Comparison of ENCODE assay signal across 9 mouse cellular contexts in genomic region chr4:150073102-150073473, GRCm38 (mm10). TPM values are rescaled to one million over a fixed set of nuclear protein-coding genes. Genes with fewer than 3 reads are reported as not detected.
A peak's percentile ranks its signal among the peaks of the same experiment; 100 is the strongest.
DNase-seq lines count a peak whose midpoint lies in the region; ATAC-seq and TF ChIP-seq lines count a peak whose summit lies in the region.
"Had no signal": no experiment of that assay in that cellular context is flagged by ENCODE, and none has a peak within 500 bp of the region (broad histone marks: within the 10 kb centered on the region; RNA-seq: fewer than 3 reads in every experiment).

No protein-coding gene starts in this region.

- no peaks in the 10 kb centered on the region for H3K9me3 ChIP-seq in neural tube, embryonic 15.5 days (replicated peaks)
- H3K9me3 ChIP-seq in intestine, embryonic 15.5 days = no peaks in the 10 kb centered on the region
- H3K9me3 ChIP-seq in neural tube, embryonic 11.5 days (ENCODE audit: control insufficient read depth, low read length) = no peaks in the 10 kb centered on the region
- H3K9me3 ChIP-seq: limb, embryonic 13.5 days had no signal

- peak; percentile 73 for DNase-seq in gastrocnemius, adult 2 months
- no peak for DNase-seq in gastrocnemius, adult 8-10 months (ENCODE audit: low spot score in 2 of 2)
- DNase-seq in neural tube, embryonic 10.5 days (ENCODE audit: extremely low spot score, low spot score) = peak; percentile 54
- peak; percentile 9 for DNase-seq in c-Kit-negative CD71-positive TER-119-positive erythroid progenitor cells, embryonic 14.5 days (ENCODE audit: low read depth, low spot score)
- DNase-seq in neural tube, embryonic 11.5 days (ENCODE audit: low spot score) = peak; percentile 41
- no peak for DNase-seq in right cerebral cortex, adult 2 months (ENCODE audit: low spot score in 2 of 2)

- H3K27me3 ChIP-seq in neural tube, embryonic 15.5 days (replicated peaks) = no peaks in the 10 kb centered on the region
- no peaks in the 10 kb centered on the region for H3K27me3 ChIP-seq in intestine, embryonic 15.5 days (replicated peaks)
- no peaks in the 10 kb centered on the region for H3K27me3 ChIP-seq in neural tube, embryonic 11.5 days (ENCODE audit: control insufficient read depth, insufficient read depth, low read length)
- H3K27me3 ChIP-seq: limb, embryonic 13.5 days had no signal

- no peak overlapping the region for H3K27ac ChIP-seq in gastrocnemius, adult 2 months
- H3K27ac ChIP-seq in neural tube, embryonic 15.5 days (replicated peaks) = no peak overlapping the region
- no peak overlapping the region for H3K27ac ChIP-seq in intestine, embryonic 15.5 days
- no peak overlapping the region for H3K27ac ChIP-seq in neural tube, embryonic 11.5 days (ENCODE audit: low read depth, low read length)
- H3K27ac ChIP-seq: limb, embryonic 13.5 days had no signal

- H3K9ac ChIP-seq in neural tube, embryonic 15.5 days (replicated peaks) = no peak overlapping the region
- H3K9ac ChIP-seq in intestine, embryonic 15.5 days = no peak overlapping the region
- no peak overlapping the region for H3K9ac ChIP-seq in neural tube, embryonic 11.5 days (ENCODE audit: low read length)
- H3K9ac ChIP-seq: limb, embryonic 13.5 days had no signal

- H3K4me3 ChIP-seq in gastrocnemius, adult 2 months = no peak overlapping the region
- no peak overlapping the region for H3K4me3 ChIP-seq in neural tube, embryonic 15.5 days (replicated peaks)
- H3K4me3 ChIP-seq in intestine, embryonic 15.5 days (replicated peaks) = no peak overlapping the region
- no peak overlapping the region for H3K4me3 ChIP-seq in neural tube, embryonic 11.5 days (ENCODE audit: low read depth, low read length)
- H3K4me3 ChIP-seq: limb, embryonic 13.5 days had no signal

- 16% methylated on average over 8 of the region's 8 CpGs for WGBS in neural tube, embryonic 15.5 days
- 24% methylated on average over 8 of the region's 8 CpGs for WGBS in intestine, embryonic 15.5 days
- WGBS in neural tube, embryonic 11.5 days = 15% methylated on average over 8 of the region's 8 CpGs

- no peaks in the 10 kb centered on the region for H3K36me3 ChIP-seq in neural tube, embryonic 15.5 days
- H3K36me3 ChIP-seq in intestine, embryonic 15.5 days = no peaks in the 10 kb centered on the region
- H3K36me3 ChIP-seq in neural tube, embryonic 11.5 days (ENCODE audit: control insufficient read depth, insufficient read depth, low read length) = no peaks in the 10 kb centered on the region
- H3K36me3 ChIP-seq: limb, embryonic 13.5 days had no signal

- intact Hi-C loops in gastrocnemius, adult 2 months (cut with DNase I) = loop anchor here (1.0 kb wide), 1 partner anchor 38 kb away; no protein-coding TSS in a partner anchor

- no peaks in the 10 kb centered on the region for H3K4me1 ChIP-seq in neural tube, embryonic 15.5 days
- H3K4me1 ChIP-seq in intestine, embryonic 15.5 days (replicated peaks) = peaks cover 15% of the 10 kb centered on the region; the same call in 1 of the 2 replicates
- H3K4me1 ChIP-seq in neural tube, embryonic 11.5 days (ENCODE audit: control insufficient read depth, insufficient read depth, low read length) = no peaks in the 10 kb centered on the region

- no peak overlapping the region for H3K4me2 ChIP-seq in neural tube, embryonic 15.5 days
- H3K4me2 ChIP-seq in intestine, embryonic 15.5 days (replicated peaks) = no peak overlapping the region
- H3K4me2 ChIP-seq in neural tube, embryonic 11.5 days (ENCODE audit: low read depth) = no peak overlapping the region
- H3K4me2 ChIP-seq: limb, embryonic 13.5 days had no signal

- peak; percentile 79 for TF ChIP-seq CTCF in gastrocnemius, adult 2 months (IDR thresholded peaks at IDR 0.05)

- no peak for ATAC-seq in neural tube, embryonic 15.5 days (ENCODE audit: low FRiP score)
- ATAC-seq in intestine, embryonic 15.5 days = 0 out of 2 replicates have a peak, but pooled peaks have one; percentile 18
- no peak for ATAC-seq in neural tube, embryonic 11.5 days (ENCODE audit: insufficient read depth, low FRiP score, low TSS enrichment)

RNA-seq across cellular contexts. Expression of gene Gpr157, which starts 14.1 kb away (rescaled TPM):
- total RNA-seq in gastrocnemius, adult 2 months (2021) = 10 to 100 TPM; 41.7 to 51.3 TPM
- total RNA-seq in gastrocnemius, adult 8-10 months (2022) = 10 to 100 TPM; 32.3 to 43.2 (median 36.3) TPM
- polyA plus RNA-seq in neural tube, embryonic 15.5 days (2015; fragmentation: Nextera tagmentation; extraction: Ambion mirVana) = 0.67 and 0.74 TPM in 2 replicates
- polyA plus RNA-seq in intestine, embryonic 15.5 days (2015; fragmentation: Nextera tagmentation; extraction: Ambion mirVana) = 1.3 and 1.5 TPM in 2 replicates
- polyA plus RNA-seq in neural tube, embryonic 11.5 days (2014; fragmentation: Nextera tagmentation; extraction: Ambion mirVana) = 0.24 and 0.28 TPM in 2 replicates

RNA-seq across cellular contexts. Expression of gene Slc2a5, which starts 46.0 kb away (rescaled TPM):
- not detected for total RNA-seq in gastrocnemius, adult 2 months (2021)
- total RNA-seq in gastrocnemius, adult 8-10 months (2022) = not detected
- 2.4 and 2.7 TPM in 2 replicates for polyA plus RNA-seq in neural tube, embryonic 15.5 days (2015; fragmentation: Nextera tagmentation; extraction: Ambion mirVana)
- 2.2 TPM in 2 replicates for polyA plus RNA-seq in intestine, embryonic 15.5 days (2015; fragmentation: Nextera tagmentation; extraction: Ambion mirVana)
- polyA plus RNA-seq in neural tube, embryonic 11.5 days (2014; fragmentation: Nextera tagmentation; extraction: Ambion mirVana) = 2.9 and 3.3 TPM in 2 replicates

Comparison
In these comparisons a context has a peak if more than half of its experiments do, and no peak if none do; other contexts are left out.
1. DNase-seq: peak in gastrocnemius, adult 2 months (single experiment), neural tube, embryonic 10.5 days (single experiment), c-Kit-negative CD71-positive TER-119-positive erythroid progenitor cells, embryonic 14.5 days (single experiment) and neural tube, embryonic 11.5 days (single experiment); none in gastrocnemius, adult 8-10 months (0 of 2) and right cerebral cortex, adult 2 months (0 of 2).